Mouse (Mus musculus) testis, postnatal 14 days (tissue): ENCODE data around the gene Pgls.
A peak's percentile ranks its signal among the peaks of the same experiment; 100 is the strongest.

ENCODE experiments used
- DNase-seq: peaks from one replicate; pipeline ENCODE4 v3.0.0; 2021; ENCODE audit warnings: low spot score

Pgls gene

GRCm38 (mm10) chr8:71591471-71592373 is at the start of gene Pgls:
TSS of gene Pgls (plus strand) at chr8:71592176.
- peak; percentile 93 for DNase-seq

- peak; percentile 98 for DNase-seq
Measured at GRCm38 (mm10) chr8:71542632-71543343, 49.2 kb upstream of the Pgls start, which contains the start of gene Mvb12a. TSS of gene Mvb12a (plus strand) at chr8:71542922.

GRCm38 (mm10) chr8:71543755-71544154 is 48.2 kb upstream of the Pgls start:
- DNase-seq, result no peak

DNA sequence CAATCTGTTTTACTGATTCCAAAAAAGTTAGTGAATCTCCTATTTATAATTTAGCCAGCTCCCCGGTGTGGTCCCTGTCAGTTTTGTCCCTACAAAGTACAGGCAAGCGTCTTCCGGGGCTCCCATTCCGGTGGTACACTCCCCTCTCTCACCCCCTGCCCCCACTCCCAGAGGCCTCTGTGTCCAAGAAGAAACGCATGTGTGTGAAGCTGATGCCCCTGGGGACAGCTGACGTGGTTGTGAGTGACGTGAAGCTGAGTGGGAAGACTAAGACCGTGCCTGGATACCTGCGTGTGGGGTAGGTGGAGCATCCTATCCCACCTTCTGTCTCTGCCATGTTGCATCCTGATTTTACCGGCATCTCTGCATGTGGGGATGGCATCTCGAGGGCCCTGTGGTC is 46.9 kb upstream of the Pgls start:
- no peak for DNase-seq

DNA sequence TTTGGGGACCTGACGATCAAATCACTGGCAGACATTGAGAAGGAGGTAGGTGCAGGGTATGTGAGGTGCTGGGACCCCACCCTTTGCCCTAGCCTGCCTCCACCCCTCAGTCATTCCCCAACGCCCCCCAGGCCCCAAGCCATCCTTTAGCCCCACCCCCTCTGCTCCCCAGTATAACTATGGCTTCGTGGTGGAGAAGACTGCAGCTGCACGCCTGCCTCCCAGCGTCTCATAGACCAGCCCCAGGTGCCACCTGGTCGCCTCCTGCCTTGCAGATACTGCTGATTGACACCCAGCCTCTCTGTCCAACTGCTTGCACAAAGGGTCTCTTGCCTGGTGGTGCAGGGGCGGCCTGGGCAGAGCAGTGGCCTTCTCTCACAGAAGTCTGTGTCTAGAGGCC is 44.4 kb upstream of the Pgls start:
- DNase-seq, result no peak

- DNase-seq, result no peak
Measured at GRCm38 (mm10) chr8:71550754-71551153, 41.2 kb upstream of the Pgls start.

DNA sequence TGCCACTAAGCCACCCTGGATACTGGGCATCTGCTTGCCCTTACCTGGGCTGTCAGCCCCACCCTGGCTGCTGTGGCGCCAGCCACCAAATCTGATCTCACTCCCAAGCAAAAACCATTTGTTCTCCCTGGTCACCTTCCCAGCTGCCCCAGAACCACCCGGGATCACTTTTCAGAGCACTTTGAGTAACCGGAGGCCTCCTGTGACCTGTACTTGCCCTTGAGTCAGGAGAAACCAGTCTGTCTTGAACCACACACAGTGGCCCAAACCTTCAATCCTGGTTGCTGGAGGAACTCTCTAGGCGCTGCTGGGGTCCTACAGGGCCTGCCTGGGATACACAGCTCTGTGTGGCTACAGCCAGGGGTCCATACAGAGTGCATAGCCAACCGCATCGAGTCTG is 39.2 kb upstream of the Pgls start:
- no peak for DNase-seq

GRCm38 (mm10) chr8:71554001-71554400 is 38.0 kb upstream of the Pgls start:
- no peak for DNase-seq

DNA sequence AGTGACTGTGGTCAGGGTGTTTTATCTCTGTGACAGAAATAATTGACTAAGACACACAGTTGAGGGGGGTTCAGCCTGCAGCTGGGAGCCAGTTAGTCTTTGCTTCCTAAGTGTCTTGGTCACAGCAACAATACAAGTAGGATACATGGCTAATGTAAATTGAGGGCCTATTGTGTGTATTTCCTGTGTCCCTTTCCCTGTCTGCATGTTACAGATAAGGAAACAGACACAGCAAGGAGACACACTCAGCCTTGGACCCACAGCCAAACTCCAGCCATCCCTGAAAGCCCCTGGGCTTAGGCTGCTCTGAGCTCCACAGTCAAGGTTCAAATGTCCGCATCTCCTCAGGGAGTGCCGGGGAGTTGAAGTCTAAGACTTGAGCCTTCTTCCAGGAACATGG is 37.3 kb upstream of the Pgls start:
- no peak for DNase-seq

- no peak for DNase-seq
Measured at GRCm38 (mm10) chr8:71558071-71558957, 33.7 kb upstream of the Pgls start, which contains the start of gene Tmem221. TSS of gene Tmem221 (minus strand) at chr8:71558871.

DNA sequence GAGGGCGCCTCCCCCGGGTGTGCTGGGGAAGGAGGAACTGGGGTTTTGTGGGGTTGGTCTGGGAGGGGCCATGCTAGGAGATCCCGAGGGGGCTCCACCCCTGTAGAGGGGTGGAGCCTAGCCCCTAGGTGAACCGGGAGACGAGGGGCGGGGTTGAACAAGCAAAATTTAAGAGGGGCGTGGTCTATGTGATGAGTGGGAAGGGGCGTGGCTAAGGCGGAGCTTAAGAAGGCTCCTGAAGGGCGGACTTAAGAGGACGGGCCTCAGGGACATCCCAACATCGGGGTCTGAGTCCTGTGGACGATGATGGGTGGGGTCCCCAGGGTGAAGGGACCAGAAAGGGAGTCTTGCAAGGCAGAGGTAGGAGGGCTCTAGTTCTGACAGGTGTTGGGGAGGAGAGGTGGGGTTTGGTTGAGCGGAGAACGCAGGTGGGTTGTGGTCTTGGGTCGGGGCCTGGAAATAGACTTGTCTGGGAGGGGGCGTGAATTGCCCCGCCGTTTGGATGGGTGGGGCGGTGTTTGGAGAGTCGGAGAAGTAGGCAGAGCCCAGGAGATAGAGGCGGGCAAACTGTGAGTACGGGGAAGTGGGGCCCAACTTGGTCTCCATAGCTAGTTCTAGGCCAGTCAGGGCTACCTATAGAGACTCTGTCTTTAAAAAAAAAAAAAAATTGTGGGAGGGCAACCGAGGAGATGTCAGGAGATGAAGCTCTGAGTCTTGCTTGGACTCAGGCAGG is 32.9 kb upstream of the Pgls start:
- peak; percentile 83 for DNase-seq

GRCm38 (mm10) chr8:71560071-71560470 is 31.9 kb upstream of the Pgls start:
- DNase-seq, result no peak

GRCm38 (mm10) chr8:71560765-71561164 is 31.2 kb upstream of the Pgls start:
- DNase-seq, result no peak

- no peak for DNase-seq
Measured at GRCm38 (mm10) chr8:71561401-71561800, 30.6 kb upstream of the Pgls start.

DNA sequence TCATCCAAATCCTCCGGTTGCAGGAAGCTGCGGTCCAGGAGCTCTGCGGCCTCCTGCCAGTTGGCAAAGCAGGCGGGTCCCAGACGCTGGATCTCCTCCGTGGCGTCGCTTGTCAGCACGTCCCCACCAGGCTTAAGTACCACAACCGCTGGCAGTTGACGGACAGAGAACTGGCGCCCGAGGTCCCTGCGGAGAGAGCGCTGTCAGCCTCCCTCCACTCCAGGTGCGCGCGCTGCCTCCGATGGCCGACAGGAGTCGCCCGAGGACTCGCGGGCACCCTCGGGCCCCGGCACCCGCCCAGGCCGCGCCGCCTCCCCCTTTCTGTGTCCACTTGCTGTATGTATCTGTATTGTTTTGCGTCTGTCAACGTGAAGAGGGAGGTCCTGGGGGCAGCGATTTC is 29.2 kb upstream of the Pgls start:
- DNase-seq, result peak; percentile 82

DNA sequence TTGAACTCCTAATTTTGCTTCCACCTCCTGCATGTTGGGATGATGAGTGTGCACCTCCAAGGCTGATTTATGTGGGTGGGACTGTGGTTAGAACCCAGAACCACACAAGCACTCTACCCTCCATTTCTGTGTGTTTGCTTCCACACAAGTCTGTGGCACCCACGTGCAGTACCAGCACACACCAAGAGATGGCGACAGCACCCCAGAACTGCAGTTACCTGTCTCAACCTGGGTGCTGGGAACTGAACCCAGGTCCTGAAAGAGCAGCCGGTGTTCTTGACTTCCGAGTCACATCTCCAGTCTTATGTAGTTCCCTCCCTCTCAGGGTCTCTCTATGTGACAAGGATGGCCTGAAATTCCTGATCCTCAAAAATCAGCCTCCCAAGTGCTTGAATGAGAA is 28.0 kb upstream of the Pgls start:
- no peak for DNase-seq

- DNase-seq, result no peak
Measured at GRCm38 (mm10) chr8:71566501-71566900, 25.5 kb upstream of the Pgls start, which contains the start of gene Nxnl1. TSS of gene Nxnl1 (minus strand) at chr8:71566601.

DNA sequence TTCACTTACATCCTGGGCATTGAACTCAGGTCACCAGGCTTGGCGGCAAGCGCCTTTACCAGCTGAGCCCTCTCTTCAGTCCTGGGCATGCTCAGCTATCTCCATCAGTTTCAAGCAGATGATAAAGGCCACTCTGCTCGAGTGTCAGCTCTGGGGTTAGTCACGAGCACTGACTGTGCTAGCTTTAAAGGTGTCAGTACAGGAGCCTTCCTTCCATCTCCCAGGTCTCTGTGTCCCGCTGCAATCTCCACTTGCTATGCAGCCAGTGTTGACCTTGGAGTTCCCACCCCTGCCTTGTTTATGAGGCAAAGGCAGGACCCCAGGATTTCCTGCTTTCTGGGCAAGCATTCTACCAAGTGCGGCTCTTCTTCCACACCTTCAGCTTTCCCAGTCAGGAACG is 24.4 kb upstream of the Pgls start:
- no peak for DNase-seq

GRCm38 (mm10) chr8:71568387-71568937 is 23.5 kb upstream of the Pgls start, which contains the start of gene Slc27a1:
TSS of gene Slc27a1 (plus strand) at chr8:71568882.
- peak; percentile 83 for DNase-seq

DNA sequence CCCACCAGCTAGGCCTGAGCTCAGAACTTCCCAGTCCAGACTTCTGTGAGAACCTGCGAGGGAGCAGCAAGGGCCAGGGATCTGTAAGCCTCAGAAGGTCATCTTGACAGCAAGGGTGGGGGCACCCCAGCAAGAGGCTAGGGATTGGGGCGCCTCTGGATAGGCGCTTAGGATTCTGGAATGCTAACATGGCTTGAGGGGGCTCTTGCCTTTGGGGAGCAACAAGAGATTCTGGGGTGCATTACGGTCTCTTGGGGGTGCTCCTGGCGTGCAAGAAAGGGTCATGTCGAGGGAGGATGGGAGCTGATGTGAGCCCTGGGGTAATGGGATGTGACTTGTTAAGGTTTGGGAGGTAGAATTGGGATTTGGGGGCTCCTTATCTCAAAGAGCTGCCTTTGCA is 23.0 kb upstream of the Pgls start:
- no peak for DNase-seq
